Mouse (Mus musculus): ENCODE results near the gene Vmn2r91.
"Not testable (repeated sequence)": the region's sequence is repeated elsewhere in the genome, so short reads cannot be mapped to it uniquely, and the experiment has no call there.

Gene Vmn2r91

DNA sequence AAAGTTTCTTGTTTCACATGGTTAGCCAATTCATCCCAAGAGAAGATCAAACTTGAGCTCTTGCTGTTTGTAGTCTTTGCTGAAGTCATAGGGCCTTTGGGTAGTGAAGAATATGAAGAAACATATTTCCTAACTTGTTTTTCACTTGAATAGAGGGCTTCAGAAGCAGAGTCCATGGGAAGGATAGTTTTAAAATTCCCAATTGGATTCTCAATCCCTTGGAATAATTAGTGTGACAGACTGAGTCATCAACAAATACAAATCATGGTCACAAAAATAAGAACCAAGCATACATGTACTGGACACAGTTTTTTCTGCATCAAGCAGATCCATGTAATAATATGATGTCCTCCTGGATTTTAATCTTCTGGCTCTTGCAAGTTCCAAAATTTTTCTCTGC lies at the start of gene Vmn2r91:
Vmn2r91 (plus strand) TSS at position 301 of the 400 bp plus-strand sequence.
- in situ Hi-C loops (cut with MboI, MseI) = not testable (repeated sequence)

DNA sequence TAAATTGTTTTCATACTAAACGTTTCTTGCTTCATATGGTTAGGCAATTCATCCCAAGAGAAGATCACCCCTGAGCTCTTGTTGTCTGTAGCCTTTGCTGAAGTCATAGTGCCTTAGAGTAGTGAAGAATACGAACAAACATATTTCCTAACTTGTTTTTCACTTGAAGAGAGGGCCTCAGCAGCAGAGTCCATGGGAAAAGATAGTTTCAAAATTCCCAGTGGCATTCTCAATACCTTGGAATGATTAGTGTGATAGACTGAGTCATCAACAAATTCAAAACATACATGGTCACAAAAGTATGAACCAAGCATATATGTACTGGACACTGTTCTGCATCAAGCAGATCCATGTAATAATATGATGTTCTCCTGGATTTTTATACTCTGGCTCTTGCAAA lies 35.7 kb upstream of the Vmn2r91 start, which contains the start of gene Vmn2r124:
Vmn2r124 (plus strand) TSS at position 301 of the 400 bp plus-strand sequence.
- in situ Hi-C loops (cut with MboI, MseI) = loop anchor here in 1 of 2 experiments (5.0 kb wide), 2 partner anchors 252 to 1278 kb away; no protein-coding TSS in a partner anchor

DNA sequence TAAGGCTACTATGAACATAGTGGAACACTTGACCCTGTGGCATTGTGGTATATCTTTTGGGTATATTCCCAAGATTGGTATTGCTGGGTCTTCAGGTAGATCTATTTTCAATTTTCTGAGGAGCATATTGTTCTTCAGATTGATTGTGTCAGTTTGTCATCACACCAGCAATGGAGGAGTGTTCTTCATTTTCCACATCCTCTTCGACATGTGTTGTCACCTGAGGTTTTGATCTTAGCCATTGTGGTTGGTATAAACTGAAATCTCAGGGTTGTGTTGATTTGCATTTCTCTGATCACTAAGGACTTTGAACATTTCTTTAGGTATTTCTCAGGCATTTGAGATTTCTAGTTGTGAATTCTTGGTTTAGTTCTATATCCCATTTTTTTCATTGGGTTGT lies 10.8 kb downstream of the Vmn2r91 start:
- in situ Hi-C loops (cut with MboI, MseI) = not testable (repeated sequence)

DNA sequence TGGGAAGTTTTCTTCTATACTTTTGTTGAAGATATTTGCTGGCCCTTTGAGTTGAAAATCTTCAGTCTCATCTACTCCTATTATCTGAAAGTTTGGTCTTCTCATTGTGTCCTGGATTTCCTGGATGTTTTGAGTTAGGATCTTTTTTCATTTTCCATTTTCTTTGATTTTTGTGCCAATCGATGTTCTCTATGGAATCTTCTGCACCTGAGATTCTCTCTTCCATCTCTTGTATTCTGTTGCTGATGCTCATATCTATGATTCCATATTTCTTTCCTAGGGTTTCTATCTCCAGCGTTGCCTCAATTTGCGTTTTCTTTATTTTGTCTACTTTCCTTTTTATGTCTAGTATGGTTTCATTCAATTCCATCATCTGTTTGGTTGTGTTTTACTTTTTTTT lies 17.4 kb downstream of the Vmn2r91 start:
- in situ Hi-C loops (cut with MboI, MseI) = not testable (repeated sequence)

DNA sequence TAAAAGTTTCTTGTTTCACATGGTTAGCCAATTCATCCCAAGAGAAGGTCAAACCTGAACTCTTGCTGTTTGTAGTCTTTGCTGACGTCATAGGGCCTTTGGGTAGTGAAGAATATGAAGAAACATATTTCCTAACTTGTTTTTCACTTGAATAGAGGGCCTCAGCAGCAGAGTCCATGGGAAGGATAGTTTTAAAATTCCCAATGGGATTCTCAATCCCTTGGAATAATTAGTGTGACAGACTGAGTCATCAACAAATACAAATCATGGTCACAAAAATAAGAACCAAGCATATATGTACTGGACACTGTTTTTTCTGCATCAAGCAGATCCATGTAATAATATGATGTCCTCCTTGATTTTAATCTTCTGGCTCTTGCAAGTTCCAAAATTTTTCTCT lies 66.8 kb downstream of the Vmn2r91 start, which contains the start of gene Vmn2r92:
Vmn2r92 (plus strand) TSS at position 301 of the 400 bp plus-strand sequence.
- in situ Hi-C loops (cut with MboI, MseI) = not testable (repeated sequence)

DNA sequence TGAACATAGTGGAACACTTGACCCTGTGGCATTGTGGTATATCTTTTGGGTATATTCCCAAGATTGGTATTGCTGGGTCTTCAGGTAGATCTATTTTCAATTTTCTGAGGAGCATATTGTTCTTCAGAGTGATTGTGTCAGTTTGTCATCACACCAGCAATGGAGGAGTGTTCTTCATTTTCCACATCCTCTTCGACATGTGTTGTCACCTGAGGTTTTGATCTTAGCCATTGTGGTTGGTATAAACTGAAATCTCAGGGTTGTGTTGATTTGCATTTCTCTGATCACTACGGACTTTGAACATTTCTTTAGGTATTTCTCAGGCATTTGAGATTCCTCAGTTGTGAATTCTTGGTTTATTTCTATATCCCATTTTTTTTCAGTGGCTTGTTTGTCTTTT lies 76.4 kb downstream of the Vmn2r91 start:
- in situ Hi-C loops (cut with MboI, MseI) = not testable (repeated sequence)
